Mouse (Mus musculus) forebrain, postnatal 0 days (tissue): Measurements from ENCODE around the gene Zfp462. TPM values are rescaled to one million over a fixed set of nuclear protein-coding genes. Genes with fewer than 3 reads are reported as not detected.

Source experiments
- ATAC-seq: fragments of 200-750 bp; cut with Nextera tagmentation; 2 replicates; pipeline ENCODE4 v1.8.0; 2017; ENCODE audit warnings: mild to moderate bottlenecking, moderate library complexity
- DNase-seq: peaks from one replicate; pipeline ENCODE4 v3.0.0-alpha.2; 2015
- H3K27ac ChIP-seq: fragments of 300-500 bp; sonication (generic); 2 replicates; pipeline ENCODE4 v1.5.1; 2014; ENCODE audit warnings: low read depth, mild to moderate bottlenecking, antibody characterized with exemption, low read length, moderate library complexity, mixed read lengths
- H3K27me3 ChIP-seq: fragments of 300-500 bp; sonication (generic); 2 replicates; pipeline ENCODE4 v1.6.1; 2014; ENCODE audit warnings: mild to moderate bottlenecking, low read length, mixed read lengths; ENCODE audit not compliant: insufficient read depth
- H3K36me3 ChIP-seq: fragments of 300-500 bp; sonication (generic); 2 replicates; pipeline ENCODE4 v1.6.1; 2014; ENCODE audit warnings: mild to moderate bottlenecking, moderate library complexity; ENCODE audit not compliant: insufficient read depth
- H3K4me1 ChIP-seq: fragments of 300-500 bp; sonication (generic); 2 replicates; pipeline ENCODE4 v1.6.1; 2014; ENCODE audit warnings: antibody characterized with exemption; ENCODE audit not compliant: insufficient read depth
- H3K4me2 ChIP-seq: fragments of 300-500 bp; sonication (generic); 2 replicates; pipeline ENCODE4 v1.6.1; 2014; ENCODE audit warnings: low read depth, mild to moderate bottlenecking, moderate library complexity
- H3K4me3 ChIP-seq: fragments of 300-500 bp; sonication (generic); 2 replicates; pipeline ENCODE4 v1.5.1; 2014; ENCODE audit warnings: low read depth, low read length, mixed read lengths
- H3K9ac ChIP-seq: fragments of 300-500 bp; sonication (generic); 2 replicates; pipeline ENCODE4 v1.6.1; 2014; ENCODE audit warnings: mild to moderate bottlenecking
- H3K9me3 ChIP-seq: fragments of 300-500 bp; sonication (generic); 2 replicates; pipeline ENCODE4 v1.6.1; 2016; ENCODE audit warnings: low read length
- CTCF ChIP-seq: sonication (generic); IDR thresholded peaks from 2 replicates; pipeline ENCODE4 v1.5.1; 2016; ENCODE audit warnings: antibody characterized with exemption, control low read depth, low read depth
- WGBS: fragments of 180-500 bp; shearing (Covaris S2); extraction: QIAGEN DNeasy Blood & Tissue Kit; methylation state at CpG from one replicate; pipeline ENCODE4 v1.1.7; 2014; 5-methylcytosine and 5-hydroxymethylcytosine counted together
- polyA plus RNA-seq: library from polyadenylated mRNA; unstranded; fragments of >200 nt; fragmentation: Nextera tagmentation; extraction: Ambion mirVana; gene quantifications from 2 replicates; pipeline ENCODE4 v1.2.1, GENCODE M21; 2015
- total RNA-seq: library from RNA; depleted of rRNA; stranded (reverse); fragments of >200 nt; gene quantifications from 2 replicates; pipeline ENCODE4 v1.2.3, GENCODE M21; 2014

Gene Zfp462
- total and polyA plus RNA-seq, 2 experiments from 2014 or later: 6.2 to 48.4 TPM

- Histone ChIP-seq H3K4me1 (0 out of 2 replicates have a peak, but pooled peaks cover 4% of the 10 kb centered on the region), H3K4me3 (no peak overlapping the region), H3K36me3 (peaks cover 10% of the 10 kb centered on the region; the same call in 1 of the 2 replicates), H3K27me3 (no peaks in the 10 kb centered on the region), H3K9ac (no peak overlapping the region), H3K4me2 (no peak overlapping the region), H3K27ac (no peak overlapping the region), H3K9me3 (no peaks in the 10 kb centered on the region)
- 78% methylated on average over 6 of the region's 6 CpGs for WGBS
- DNase-seq (no peak), ATAC-seq (no peak)
- TF ChIP-seq CTCF: no peak
These were observed 96.4 kb downstream of the Zfp462 start for GRCm38 (mm10) chr4:55041106-55041730.

GRCm38 (mm10) chr4:55042573-55042972 lies 97.7 kb downstream of the Zfp462 start:
- no peak overlapping the region for H3K4me2 ChIP-seq
- H3K27ac ChIP-seq: no peak overlapping the region
- WGBS: 43% methylated on average over 4 of the region's 4 CpGs
- H3K9ac ChIP-seq: no peak overlapping the region
- ATAC-seq (no peak), DNase-seq (no peak)
- H3K36me3 ChIP-seq: peaks cover 10% of the 10 kb centered on the region; the same call in 1 of the 2 replicates
- 0 out of 2 replicates have a peak, but pooled peaks cover 4% of the 10 kb centered on the region for H3K4me1 ChIP-seq
- H3K4me3 ChIP-seq: no peak overlapping the region
- H3K27me3 ChIP-seq: no peaks in the 10 kb centered on the region
- TF ChIP-seq CTCF: no peak
- no peaks in the 10 kb centered on the region for H3K9me3 ChIP-seq

GRCm38 (mm10) chr4:55047266-55047665 lies 102.4 kb downstream of the Zfp462 start:
- H3K27ac ChIP-seq: no peak overlapping the region
- ATAC-seq: no peak
- H3K4me3 ChIP-seq: no peak overlapping the region
- no peaks in the 10 kb centered on the region for H3K9me3 ChIP-seq
- H3K36me3 ChIP-seq: peaks cover 13% of the 10 kb centered on the region
- WGBS: 78% methylated on average over 7 of the region's 7 CpGs
- DNase-seq: no peak
- no peak overlapping the region for H3K4me2 ChIP-seq
- no peaks in the 10 kb centered on the region for H3K27me3 ChIP-seq
- H3K4me1 ChIP-seq: peaks cover 7% of the 10 kb centered on the region
- no peak for TF ChIP-seq CTCF
- no peak overlapping the region for H3K9ac ChIP-seq

- Histone ChIP-seq H3K27me3 (no peaks in the 10 kb centered on the region), H3K4me2 (no peak overlapping the region)
- ATAC-seq: peak; percentile 45; the same call in 1 of the 2 replicates
These were observed 105.2 kb downstream of the Zfp462 start for GRCm38 (mm10) chr4:55049938-55050610.

GRCm38 (mm10) chr4:55051345-55051744 lies 106.5 kb downstream of the Zfp462 start:
- ATAC-seq (no peak), DNase-seq (no peak)
- 93% methylated on average over 4 of the region's 4 CpGs for WGBS
- Histone ChIP-seq H3K4me2 (no peak overlapping the region), H3K36me3 (peaks cover 38% of the 10 kb centered on the region), H3K4me1 (peaks cover 7% of the 10 kb centered on the region), H3K4me3 (no peak overlapping the region), H3K27ac (no peak overlapping the region), H3K9ac (no peak overlapping the region), H3K9me3 (no peaks in the 10 kb centered on the region), H3K27me3 (no peaks in the 10 kb centered on the region)
- TF ChIP-seq CTCF: no peak

More at GRCm38 (mm10) chr4:55049938-55050610, 105.2 kb downstream of the Zfp462 start:
- no peak overlapping the region for H3K9ac ChIP-seq
- H3K36me3 ChIP-seq: peaks cover 32% of the 10 kb centered on the region
- no peaks in the 10 kb centered on the region for H3K9me3 ChIP-seq
- no peak for TF ChIP-seq CTCF
- 48% methylated on average over 16 of the region's 16 CpGs for WGBS
- peak overlapping the region; percentile 51; the same call in 1 of the 2 replicates for H3K27ac ChIP-seq
- peaks cover 7% of the 10 kb centered on the region for H3K4me1 ChIP-seq
- no peak overlapping the region for H3K4me3 ChIP-seq
- peak; percentile 60 for DNase-seq

- Histone ChIP-seq H3K9ac (no peak overlapping the region), H3K27ac (0 out of 2 replicates have a peak overlapping the region, but pooled peaks have one; percentile 10), H3K4me1 (peaks cover 7% of the 10 kb centered on the region), H3K36me3 (peaks cover 38% of the 10 kb centered on the region), H3K27me3 (no peaks in the 10 kb centered on the region), H3K4me2 (no peak overlapping the region), H3K9me3 (no peaks in the 10 kb centered on the region), H3K4me3 (no peak overlapping the region)
- 65% methylated on average over 10 of the region's 10 CpGs for WGBS
- no peak for TF ChIP-seq CTCF
- peak; percentile 21 for DNase-seq
- peak; percentile 30; the same call in 1 of the 2 replicates for ATAC-seq
These were observed 107.8 kb downstream of the Zfp462 start for GRCm38 (mm10) chr4:55052686-55053085.
